ENCODE assay signal across 15 mouse cellular contexts in the genomic region with DNA sequence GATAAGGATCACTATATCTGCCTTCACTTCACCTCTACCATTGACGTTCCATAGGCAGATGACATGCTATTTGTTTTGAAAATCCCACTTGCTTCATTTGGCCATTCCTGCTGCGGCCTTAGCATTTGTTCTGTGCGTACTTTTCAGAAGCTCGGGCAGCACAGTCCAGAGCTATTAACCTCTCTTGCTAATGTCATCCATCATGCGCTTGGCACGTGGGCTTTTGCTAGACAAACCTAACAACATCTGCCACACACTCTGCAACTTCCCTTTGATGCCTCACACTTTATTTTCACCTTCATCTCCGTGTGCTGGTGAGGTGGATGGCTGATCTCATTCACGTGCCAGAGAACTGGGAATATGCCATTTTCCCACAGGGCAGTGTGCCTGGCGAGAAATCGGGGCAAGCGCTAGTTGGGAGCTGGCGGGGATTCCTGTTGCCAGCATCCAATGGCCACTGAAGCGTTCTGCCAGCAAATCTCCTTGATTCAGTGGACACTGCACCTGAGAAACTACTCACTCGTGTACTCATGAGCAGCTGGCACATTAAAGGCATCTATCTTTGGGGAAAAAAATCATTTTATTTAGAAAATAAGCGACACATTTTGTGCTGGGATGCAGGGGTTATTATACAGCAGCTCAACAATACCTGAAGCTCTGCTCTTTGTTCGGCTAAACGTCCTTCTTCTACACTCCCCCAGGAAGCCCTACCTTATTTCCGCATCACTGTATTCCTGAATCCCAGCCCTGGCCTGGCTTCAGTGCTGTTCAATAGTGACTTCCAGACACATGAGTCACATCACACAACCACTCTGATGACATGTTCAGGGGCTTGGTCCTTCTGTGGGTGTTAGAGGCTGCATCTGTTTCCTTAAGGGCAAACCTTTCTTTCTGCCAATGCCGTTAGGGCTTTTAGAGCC.
A peak's percentile ranks its signal among the peaks of the same experiment; 100 is the strongest.
DNase-seq lines count a peak whose midpoint lies in the region; ATAC-seq lines count a peak whose summit lies in the region.
"Had no signal": no experiment of that assay in that cellular context is flagged by ENCODE, and none has a peak within 500 bp of the region (broad histone marks: within the 10 kb centered on the region; RNA-seq: fewer than 3 reads in every experiment).

No protein-coding gene starts in this region.

- 0 out of 2 replicates have a peak, but pooled peaks cover 2% of the 10 kb centered on the region for H3K4me1 ChIP-seq in midbrain, embryonic 16.5 days (ENCODE audit: control insufficient read depth, insufficient read depth, low read length)
- H3K4me1 ChIP-seq in midbrain, embryonic 10.5 days, result no peaks in the 10 kb centered on the region
- H3K4me1 ChIP-seq in hindbrain, embryonic 10.5 days (replicated peaks), result peaks cover 15% of the 10 kb centered on the region; the same call in 1 of the 2 replicates

- H3K4me2 ChIP-seq in midbrain, embryonic 16.5 days (ENCODE audit: low read length), result no peak overlapping the region
- H3K4me2 ChIP-seq: neural tube, embryonic 15.5 days had no signal

- no peak for DNase-seq in midbrain, embryonic 10.5 days (ENCODE audit: low spot score)
- DNase-seq in cerebellum, adult 9-11 months, result peak; percentile 69
- no peak for DNase-seq in hindbrain, embryonic 10.5 days (ENCODE audit: low spot score)
- peak; percentile 43 for DNase-seq in retina, embryonic 14.5 days (ENCODE audit: low spot score)
- DNase-seq in left cerebral cortex, postnatal 36 days (ENCODE audit: low spot score in 2 of 2), result no peak
- no peak for DNase-seq in ovary, postnatal 14 days (ENCODE audit: low spot score)
- DNase-seq: adrenal gland, postnatal 36 days; heart, adult 18-20 months; heart, postnatal 14 days; kidney, adult 18-20 months; lung, adult 2 months; thymus, adult 2 months had no signal

- H3K27ac ChIP-seq in midbrain, embryonic 16.5 days (ENCODE audit: low read length), result peak overlapping the region; percentile 11; the same call in 1 of the 2 replicates
- H3K27ac ChIP-seq in midbrain, embryonic 10.5 days (replicated peaks), result no peak overlapping the region
- 0 out of 2 replicates have a peak overlapping the region, but pooled peaks have one; percentile 29 for H3K27ac ChIP-seq in hindbrain, embryonic 10.5 days
- H3K27ac ChIP-seq: neural tube, embryonic 15.5 days had no signal

- no peaks in the 10 kb centered on the region for H3K36me3 ChIP-seq in midbrain, embryonic 16.5 days (ENCODE audit: control insufficient read depth, insufficient read depth, low read length)
- H3K36me3 ChIP-seq in midbrain, embryonic 10.5 days, result no peaks in the 10 kb centered on the region
- H3K36me3 ChIP-seq in hindbrain, embryonic 10.5 days, result no peaks in the 10 kb centered on the region
- H3K36me3 ChIP-seq: neural tube, embryonic 15.5 days had no signal

- H3K9ac ChIP-seq in midbrain, embryonic 16.5 days (ENCODE audit: low read depth, low read length), result no peak overlapping the region
- H3K9ac ChIP-seq: neural tube, embryonic 15.5 days had no signal

- intact Hi-C loops in left cerebral cortex, postnatal 36 days (cut with DNase I), result no loop called here

- H3K9me3 ChIP-seq in midbrain, embryonic 16.5 days (replicated peaks; ENCODE audit: control insufficient read depth, low read length, poor library complexity, severe bottlenecking), result no peaks in the 10 kb centered on the region
- H3K9me3 ChIP-seq in midbrain, embryonic 10.5 days (replicated peaks), result no peaks in the 10 kb centered on the region
- no peaks in the 10 kb centered on the region for H3K9me3 ChIP-seq in hindbrain, embryonic 10.5 days
- H3K9me3 ChIP-seq: neural tube, embryonic 15.5 days had no signal

- H3K27me3 ChIP-seq in midbrain, embryonic 16.5 days (ENCODE audit: control insufficient read depth, insufficient read depth, low read depth, low read length), result no peaks in the 10 kb centered on the region
- H3K27me3 ChIP-seq in midbrain, embryonic 10.5 days (ENCODE audit: low read depth, poor library complexity, severe bottlenecking), result no peaks in the 10 kb centered on the region
- no peaks in the 10 kb centered on the region for H3K27me3 ChIP-seq in hindbrain, embryonic 10.5 days (ENCODE audit: insufficient read depth, poor library complexity, severe bottlenecking)
- H3K27me3 ChIP-seq: neural tube, embryonic 15.5 days had no signal

- no peak for ATAC-seq in midbrain, embryonic 16.5 days
- no peak for ATAC-seq in CD4-positive, CD25-positive, alpha-beta regulatory T cell, adult 4 months

- H3K4me3 ChIP-seq in midbrain, embryonic 16.5 days (ENCODE audit: low read depth, low read length), result no peak overlapping the region
- H3K4me3 ChIP-seq in midbrain, embryonic 10.5 days, result no peak overlapping the region
- H3K4me3 ChIP-seq in hindbrain, embryonic 10.5 days, result no peak overlapping the region
- H3K4me3 ChIP-seq: neural tube, embryonic 15.5 days had no signal

- 69% methylated on average over 19 of the region's 19 CpGs for WGBS in midbrain, embryonic 16.5 days
- 87% methylated on average over 19 of the region's 19 CpGs for WGBS in midbrain, embryonic 10.5 days
- 76% methylated on average over 19 of the region's 19 CpGs for WGBS in hindbrain, embryonic 10.5 days

Comparison
In these comparisons a context has a peak if more than half of its experiments do, and no peak if none do; other contexts are left out.
1. DNase-seq: peak in cerebellum, adult 9-11 months (single experiment) and retina, embryonic 14.5 days (single experiment); none in midbrain, embryonic 10.5 days (single experiment), hindbrain, embryonic 10.5 days (single experiment), left cerebral cortex, postnatal 36 days (0 of 2) and ovary, postnatal 14 days (single experiment).